Mouse (Mus musculus) neural tube, embryonic 12.5 days (tissue): ENCODE results near the gene Gmeb2. TPM values are rescaled to one million over a fixed set of nuclear protein-coding genes. Genes with fewer than 3 reads are reported as not detected.

Experiments
- ATAC-seq: fragments of 200-750 bp; cut with Nextera tagmentation; 2 replicates; pipeline ENCODE4 v1.8.0; 2017; ENCODE audit warnings: low read depth, mild to moderate bottlenecking, moderate TSS enrichment, moderate library complexity; ENCODE audit not compliant: low FRiP score
- H3K27ac ChIP-seq: fragments of 300-500 bp; sonication (generic); 2 replicates; pipeline ENCODE4 v1.5.1; 2016
- H3K27me3 ChIP-seq: fragments of 300-500 bp; sonication (generic); replicated peaks from 2 replicates; pipeline ENCODE4 v1.6.1; 2016; ENCODE audit warnings: mild to moderate bottlenecking
- H3K36me3 ChIP-seq: fragments of 300-500 bp; sonication (generic); 2 replicates; pipeline ENCODE4 v1.6.1; 2016; ENCODE audit warnings: mild to moderate bottlenecking
- H3K4me1 ChIP-seq: fragments of 300-500 bp; sonication (generic); 2 replicates; pipeline ENCODE4 v1.6.1; 2016
- H3K4me2 ChIP-seq: fragments of 300-500 bp; sonication (generic); replicated peaks from 2 replicates; pipeline ENCODE4 v1.6.1; 2016; ENCODE audit warnings: mild to moderate bottlenecking
- H3K4me3 ChIP-seq: fragments of 300-500 bp; sonication (generic); 2 replicates; pipeline ENCODE4 v1.5.1; 2016
- H3K9ac ChIP-seq: fragments of 300-500 bp; sonication (generic); 2 replicates; pipeline ENCODE4 v1.6.1; 2016; ENCODE audit warnings: mild to moderate bottlenecking
- H3K9me3 ChIP-seq: fragments of 300-500 bp; sonication (generic); 2 replicates; pipeline ENCODE4 v1.6.1; 2016; ENCODE audit warnings: mild to moderate bottlenecking
- WGBS: fragments of 180-500 bp; shearing (Covaris S2); methylation state at CpG from one replicate; pipeline ENCODE4 v1.1.7; 2016; 5-methylcytosine and 5-hydroxymethylcytosine counted together
- polyA plus RNA-seq: library from polyadenylated mRNA; unstranded; fragments of >200 nt; fragmentation: Nextera tagmentation; extraction: Ambion mirVana; gene quantifications from 2 replicates; pipeline ENCODE4 v1.2.1, GENCODE M21; 2016

Gmeb2 gene
- polyA plus RNA-seq, 1 experiment from 2014 or later: 20.6 TPM

- WGBS: 12% methylated on average over 30 of the region's 30 CpGs
- no peak overlapping the region for H3K9ac ChIP-seq
- H3K36me3 ChIP-seq: peaks cover 38% of the 10 kb centered on the region
- peak; percentile 44; the same call in 1 of the 2 replicates for ATAC-seq
- peaks cover 6% of the 10 kb centered on the region; the same call in 1 of the 2 replicates for H3K4me1 ChIP-seq
- no peak overlapping the region for H3K27ac ChIP-seq
- no peaks in the 10 kb centered on the region for H3K9me3 ChIP-seq
- no peak overlapping the region for H3K4me3 ChIP-seq
- peaks cover 28% of the 10 kb centered on the region for H3K27me3 ChIP-seq
- peak overlapping the region; percentile 28 for H3K4me2 ChIP-seq
These were observed 19.4 kb upstream of the Gmeb2 start for GRCm38 (mm10) chr2:181307144-181307804.

GRCm38 (mm10) chr2:181304944-181305343 lies 17.1 kb upstream of the Gmeb2 start:
- H3K36me3 ChIP-seq: peaks cover 55% of the 10 kb centered on the region
- H3K9me3 ChIP-seq: no peaks in the 10 kb centered on the region

GRCm38 (mm10) chr2:181302041-181302440 lies 14.2 kb upstream of the Gmeb2 start:
- Histone ChIP-seq H3K4me1 (no peaks in the 10 kb centered on the region), H3K4me2 (no peak overlapping the region), H3K4me3 (no peak overlapping the region), H3K36me3 (peaks cover 38% of the 10 kb centered on the region), H3K9ac (no peak overlapping the region), H3K9me3 (no peaks in the 10 kb centered on the region), H3K27me3 (peaks cover 14% of the 10 kb centered on the region), H3K27ac (no peak overlapping the region)
- no peak for ATAC-seq
- WGBS: 29% methylated on average over 3 of the region's 3 CpGs

More at GRCm38 (mm10) chr2:181304944-181305343, 17.1 kb upstream of the Gmeb2 start:
- no peak overlapping the region for H3K4me2 ChIP-seq
- no peak overlapping the region for H3K9ac ChIP-seq
- peaks cover 27% of the 10 kb centered on the region for H3K27me3 ChIP-seq
- ATAC-seq: no peak
- WGBS: 88% methylated on average over 1 of the region's 1 CpGs
- no peak overlapping the region for H3K27ac ChIP-seq
- H3K4me1 ChIP-seq: no peaks in the 10 kb centered on the region
- no peak overlapping the region for H3K4me3 ChIP-seq

- H3K4me2 ChIP-seq: no peak overlapping the region
- peaks cover 18% of the 10 kb centered on the region for H3K4me1 ChIP-seq
- 86% methylated on average over 1 of the region's 1 CpGs for WGBS
- H3K9ac ChIP-seq: no peak overlapping the region
- no peak overlapping the region for H3K27ac ChIP-seq
- H3K9me3 ChIP-seq: no peaks in the 10 kb centered on the region
- H3K36me3 ChIP-seq: no peaks in the 10 kb centered on the region
- no peak overlapping the region for H3K4me3 ChIP-seq
- no peak for ATAC-seq
- H3K27me3 ChIP-seq: no peaks in the 10 kb centered on the region
These were observed 3.1 kb upstream of the Gmeb2 start for GRCm38 (mm10) chr2:181290937-181291336.

- no peak for ATAC-seq
These were observed 856 bp upstream of the Gmeb2 start for GRCm38 (mm10) chr2:181288691-181289090.

GRCm38 (mm10) chr2:181287338-181287957 lies 387 bp downstream of the Gmeb2 start:
- peak; percentile 91 for ATAC-seq

More at GRCm38 (mm10) chr2:181288691-181289090, 856 bp upstream of the Gmeb2 start:
- H3K9me3 ChIP-seq: no peaks in the 10 kb centered on the region
- 82% methylated on average over 3 of the region's 3 CpGs for WGBS
- H3K27ac ChIP-seq: no peak overlapping the region
- H3K36me3 ChIP-seq: peaks cover 6% of the 10 kb centered on the region; the same call in 1 of the 2 replicates
- peaks cover 18% of the 10 kb centered on the region for H3K4me1 ChIP-seq
- H3K27me3 ChIP-seq: no peaks in the 10 kb centered on the region
- peak overlapping the region; percentile 67 for H3K4me2 ChIP-seq
- H3K9ac ChIP-seq: no peak overlapping the region
- H3K4me3 ChIP-seq: peak overlapping the region; percentile 66

GRCm38 (mm10) chr2:181286629-181287337 lies 1.1 kb downstream of the Gmeb2 start:
- Histone ChIP-seq H3K4me2 (peak overlapping the region; percentile 61), H3K36me3 (peaks cover 12% of the 10 kb centered on the region), H3K27me3 (no peaks in the 10 kb centered on the region), H3K27ac (peak overlapping the region; percentile 90), H3K4me3 (peak overlapping the region; percentile 66), H3K9ac (peak overlapping the region; percentile 77), H3K4me1 (peaks cover 18% of the 10 kb centered on the region), H3K9me3 (no peaks in the 10 kb centered on the region)
- no peak for ATAC-seq
- 63% methylated on average over 6 of the region's 6 CpGs for WGBS

More at GRCm38 (mm10) chr2:181287338-181287957, 387 bp downstream of the Gmeb2 start:
- Histone ChIP-seq H3K27ac (peak overlapping the region; percentile 90), H3K4me2 (peak overlapping the region; percentile 61), H3K36me3 (peaks cover 12% of the 10 kb centered on the region), H3K27me3 (no peaks in the 10 kb centered on the region), H3K4me1 (peaks cover 18% of the 10 kb centered on the region), H3K9ac (peak overlapping the region; percentile 77), H3K4me3 (peak overlapping the region; percentile 66), H3K9me3 (no peaks in the 10 kb centered on the region)
- WGBS: under 1% methylated on average over 58 of the region's 71 CpGs

GRCm38 (mm10) chr2:181279968-181280367 lies 7.9 kb downstream of the Gmeb2 start:
- Histone ChIP-seq H3K4me1 (no peaks in the 10 kb centered on the region), H3K27me3 (no peaks in the 10 kb centered on the region), H3K4me3 (no peak overlapping the region), H3K9me3 (no peaks in the 10 kb centered on the region), H3K4me2 (no peak overlapping the region), H3K9ac (no peak overlapping the region), H3K27ac (no peak overlapping the region), H3K36me3 (peaks cover 39% of the 10 kb centered on the region)
- WGBS: 91% methylated on average over 1 of the region's 1 CpGs
- no peak for ATAC-seq

- no peak for ATAC-seq
- H3K9ac ChIP-seq: no peak overlapping the region
- peaks cover 43% of the 10 kb centered on the region for H3K36me3 ChIP-seq
- no peak overlapping the region for H3K4me2 ChIP-seq
- no peaks in the 10 kb centered on the region for H3K9me3 ChIP-seq
- H3K4me1 ChIP-seq: no peaks in the 10 kb centered on the region
- H3K27ac ChIP-seq: no peak overlapping the region
- H3K4me3 ChIP-seq: no peak overlapping the region
- 86% methylated on average over 3 of the region's 3 CpGs for WGBS
- H3K27me3 ChIP-seq: no peaks in the 10 kb centered on the region
These were observed 10.0 kb downstream of the Gmeb2 start for GRCm38 (mm10) chr2:181277866-181278265.

- no peaks in the 10 kb centered on the region for H3K9me3 ChIP-seq
- H3K9ac ChIP-seq: no peak overlapping the region
- no peaks in the 10 kb centered on the region for H3K27me3 ChIP-seq
- no peak overlapping the region for H3K4me3 ChIP-seq
- H3K27ac ChIP-seq: no peak overlapping the region
- H3K4me2 ChIP-seq: no peak overlapping the region
- no peaks in the 10 kb centered on the region for H3K4me1 ChIP-seq
- 87% methylated on average over 1 of the region's 1 CpGs for WGBS
- ATAC-seq: no peak
- peaks cover 43% of the 10 kb centered on the region for H3K36me3 ChIP-seq
These were observed 11.1 kb downstream of the Gmeb2 start for GRCm38 (mm10) chr2:181276766-181277165.

GRCm38 (mm10) chr2:181274639-181275038 lies 13.2 kb downstream of the Gmeb2 start:
- 70% methylated on average over 4 of the region's 4 CpGs for WGBS
- no peak overlapping the region for H3K9ac ChIP-seq
- ATAC-seq: no peak
- H3K4me3 ChIP-seq: no peak overlapping the region
- H3K4me1 ChIP-seq: no peaks in the 10 kb centered on the region
- no peak overlapping the region for H3K27ac ChIP-seq
- H3K27me3 ChIP-seq: no peaks in the 10 kb centered on the region
- H3K9me3 ChIP-seq: no peaks in the 10 kb centered on the region
- H3K36me3 ChIP-seq: peaks cover 61% of the 10 kb centered on the region
- no peak overlapping the region for H3K4me2 ChIP-seq

- Histone ChIP-seq H3K27ac (no peak overlapping the region), H3K27me3 (no peaks in the 10 kb centered on the region), H3K9me3 (no peaks in the 10 kb centered on the region), H3K4me1 (no peaks in the 10 kb centered on the region), H3K9ac (no peak overlapping the region), H3K4me3 (no peak overlapping the region), H3K4me2 (no peak overlapping the region), H3K36me3 (peaks cover 65% of the 10 kb centered on the region)
- no peak for ATAC-seq
- WGBS: 94% methylated on average over 2 of the region's 2 CpGs
These were observed 14.0 kb downstream of the Gmeb2 start for GRCm38 (mm10) chr2:181273829-181274228.
